Mouse (Mus musculus) brain, embryonic 18.5 days (tissue): Measurements from ENCODE around the gene Ercc2.

Experiments used
- DNase-seq: peaks from one replicate; pipeline ENCODE4 v3.0.0-alpha.2; 2012; ENCODE audit warnings: low read depth, low spot score

Ercc2 gene

GRCm38 (mm10) chr7:19359892-19360641 lies 21.7 kb upstream of the Ercc2 start:
- DNase-seq: no peak

GRCm38 (mm10) chr7:19360944-19361343 lies 20.9 kb upstream of the Ercc2 start:
- DNase-seq: peak; percentile 69

DNA sequence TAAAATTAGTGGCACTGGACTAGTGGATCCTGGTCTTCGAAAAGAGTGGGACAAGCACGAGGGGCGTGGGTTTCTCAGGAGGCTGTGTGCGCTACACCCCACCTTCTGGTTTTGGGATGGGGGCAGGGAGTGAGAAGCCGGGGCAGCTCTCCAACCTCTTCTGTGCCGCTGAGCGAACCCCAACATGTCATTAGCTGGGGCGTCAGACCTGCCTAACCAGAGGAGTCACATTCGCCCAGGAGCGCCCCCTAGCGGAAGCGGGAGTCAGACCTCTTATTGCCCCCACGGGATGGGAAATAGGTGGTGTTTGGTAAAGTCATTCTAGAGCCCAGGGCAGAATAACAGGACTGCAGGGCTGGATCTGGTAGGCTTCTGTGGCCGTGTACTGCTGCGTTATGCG lies 20.1 kb upstream of the Ercc2 start:
- DNase-seq: no peak

GRCm38 (mm10) chr7:19362276-19362675 lies 19.5 kb upstream of the Ercc2 start:
- DNase-seq: no peak

DNA sequence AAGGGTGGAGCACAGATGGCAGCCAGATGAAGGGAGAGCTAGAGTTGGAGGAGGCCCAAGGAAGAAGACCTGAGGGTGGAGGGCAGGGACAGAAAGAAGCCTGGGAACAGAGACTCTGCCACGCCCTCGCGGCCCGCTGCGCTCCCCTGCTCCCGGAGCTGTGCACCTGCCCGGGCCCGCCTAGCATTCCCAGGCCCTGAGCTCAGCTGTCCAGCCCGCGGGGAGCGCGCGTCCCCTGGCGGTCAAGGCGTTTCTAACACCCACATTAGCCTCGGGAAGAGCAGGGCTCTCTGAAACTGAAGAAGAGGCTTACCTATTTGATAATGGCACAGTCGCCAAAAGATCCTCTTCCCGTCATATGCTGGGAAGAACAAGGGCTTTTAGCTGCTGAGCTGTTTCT lies 17.9 kb upstream of the Ercc2 start:
- DNase-seq: no peak

GRCm38 (mm10) chr7:19365376-19365775 lies 16.4 kb upstream of the Ercc2 start:
- no peak for DNase-seq

- DNase-seq: no peak
These were observed 13.4 kb upstream of the Ercc2 start for GRCm38 (mm10) chr7:19368380-19368779.

DNA sequence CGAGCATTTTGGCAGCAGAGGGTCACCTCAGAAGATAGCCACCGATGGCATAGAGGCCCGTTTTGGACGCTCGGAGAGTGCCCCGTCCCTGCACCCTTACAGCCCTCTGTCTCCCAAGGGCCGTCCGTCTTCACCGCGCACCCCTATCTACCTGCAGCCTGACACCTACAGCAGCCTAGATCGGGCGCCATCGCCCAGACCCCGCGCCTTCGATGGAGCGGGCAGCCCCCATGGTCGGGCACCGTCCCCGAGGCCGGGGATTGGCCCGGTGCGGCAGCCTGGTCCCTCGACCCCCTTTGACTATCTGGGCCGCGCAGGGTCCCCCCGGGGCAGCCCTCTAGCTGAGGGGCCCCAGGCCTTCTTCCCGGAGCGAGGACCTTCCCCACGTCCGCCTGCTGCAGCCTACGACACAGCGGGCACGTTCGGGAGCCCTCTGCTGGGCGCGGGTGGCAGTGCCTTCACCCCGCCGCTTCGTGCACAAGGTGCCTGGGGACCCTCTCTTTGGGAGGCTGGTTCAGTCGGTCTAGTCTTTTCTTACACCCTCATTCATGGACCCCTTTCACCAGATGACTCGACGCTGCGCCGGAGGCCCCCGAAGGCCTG lies 11.9 kb upstream of the Ercc2 start:
- no peak for DNase-seq

- no peak for DNase-seq
These were observed 8.4 kb upstream of the Ercc2 start for GRCm38 (mm10) chr7:19373367-19373766.

- DNase-seq: no peak
These were observed 6.4 kb upstream of the Ercc2 start for GRCm38 (mm10) chr7:19375368-19375767.

DNA sequence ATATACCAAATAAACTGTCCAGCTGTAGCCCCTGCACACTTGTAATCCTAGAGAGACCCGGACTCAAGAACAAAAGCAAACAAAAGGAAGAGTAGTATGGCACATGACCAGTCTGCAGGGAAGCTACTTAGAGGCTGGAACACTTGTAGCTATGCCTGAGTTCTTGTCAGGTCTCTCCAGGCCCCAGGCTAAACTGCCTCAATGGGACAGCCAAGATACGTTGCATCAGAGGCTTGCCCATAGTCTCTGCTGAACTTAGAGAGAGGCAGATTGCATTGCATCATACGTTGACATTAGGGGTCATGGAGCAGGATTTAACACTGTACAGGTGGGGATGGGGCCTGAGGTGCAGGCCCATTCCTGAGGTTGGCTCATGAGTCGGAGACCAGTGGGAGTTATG lies 5.8 kb upstream of the Ercc2 start:
- DNase-seq: no peak

DNA sequence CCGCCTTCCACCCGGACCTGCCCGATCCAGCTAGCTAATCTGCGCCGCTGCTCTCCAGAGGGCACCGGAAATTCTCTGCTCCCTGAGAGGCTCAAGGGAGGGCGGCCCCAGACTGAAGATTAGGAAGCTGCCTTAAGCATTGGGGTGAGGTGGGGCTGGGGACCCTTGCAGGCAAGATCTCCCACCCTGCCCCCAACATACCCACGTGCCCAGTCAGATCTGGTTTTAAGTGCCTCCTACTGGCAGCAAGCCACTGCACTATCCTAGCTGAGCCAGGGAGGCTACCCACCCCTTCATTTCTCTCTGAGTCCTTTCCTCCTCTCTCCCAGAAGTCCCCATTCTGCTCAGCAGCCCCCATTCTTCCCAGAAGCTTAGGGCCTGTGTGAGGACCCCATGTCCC lies 3.8 kb upstream of the Ercc2 start:
- DNase-seq: no peak

- no peak for DNase-seq
These were observed 344 bp downstream of the Ercc2 start for GRCm38 (mm10) chr7:19382166-19382541.

- no peak for DNase-seq
These were observed 1.9 kb downstream of the Ercc2 start for GRCm38 (mm10) chr7:19383708-19384107.

GRCm38 (mm10) chr7:19388699-19389413 lies 7.0 kb downstream of the Ercc2 start:
- DNase-seq: no peak

DNA sequence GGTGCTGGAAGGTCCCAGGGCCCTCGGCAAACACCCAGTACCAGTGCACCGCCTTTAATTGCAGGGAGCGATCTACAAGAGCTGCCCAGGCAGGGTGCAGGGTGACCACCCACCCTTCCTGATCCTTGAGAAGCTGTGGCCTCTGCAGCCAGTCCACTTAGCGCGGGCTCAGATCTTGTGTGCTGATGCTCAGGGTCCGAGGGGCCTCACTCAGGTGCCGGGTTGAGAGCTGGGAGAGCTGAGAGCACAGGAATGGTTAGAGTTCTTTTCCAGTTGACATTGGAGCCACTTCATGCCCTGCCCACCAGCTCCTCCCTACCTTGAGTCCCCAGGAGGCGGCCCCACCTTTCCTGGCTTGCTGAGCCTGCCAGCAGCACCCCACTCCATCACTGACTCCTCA lies 12.7 kb downstream of the Ercc2 start:
- no peak for DNase-seq

- DNase-seq: no peak
These were observed 17.9 kb downstream of the Ercc2 start for GRCm38 (mm10) chr7:19399496-19400280.

DNA sequence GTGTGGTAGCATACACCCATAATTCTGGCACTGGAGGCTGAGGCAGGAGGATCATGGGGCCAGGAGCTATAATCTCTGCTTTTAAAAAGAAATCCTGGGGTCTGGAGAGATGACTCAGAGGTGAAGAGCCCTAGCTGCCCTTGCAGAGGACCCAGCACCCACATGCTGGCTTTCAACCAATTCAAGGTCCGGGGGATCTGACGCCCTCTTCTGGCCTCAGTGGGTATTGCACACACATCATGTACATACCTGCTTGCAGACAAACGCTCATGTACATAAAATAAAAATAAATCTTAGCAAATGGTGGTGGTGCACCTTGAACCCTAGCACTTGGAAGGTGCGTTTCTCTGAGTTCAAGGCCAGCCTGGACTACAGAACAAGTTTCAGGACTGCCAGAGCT lies 19.1 kb downstream of the Ercc2 start:
- no peak for DNase-seq

DNA sequence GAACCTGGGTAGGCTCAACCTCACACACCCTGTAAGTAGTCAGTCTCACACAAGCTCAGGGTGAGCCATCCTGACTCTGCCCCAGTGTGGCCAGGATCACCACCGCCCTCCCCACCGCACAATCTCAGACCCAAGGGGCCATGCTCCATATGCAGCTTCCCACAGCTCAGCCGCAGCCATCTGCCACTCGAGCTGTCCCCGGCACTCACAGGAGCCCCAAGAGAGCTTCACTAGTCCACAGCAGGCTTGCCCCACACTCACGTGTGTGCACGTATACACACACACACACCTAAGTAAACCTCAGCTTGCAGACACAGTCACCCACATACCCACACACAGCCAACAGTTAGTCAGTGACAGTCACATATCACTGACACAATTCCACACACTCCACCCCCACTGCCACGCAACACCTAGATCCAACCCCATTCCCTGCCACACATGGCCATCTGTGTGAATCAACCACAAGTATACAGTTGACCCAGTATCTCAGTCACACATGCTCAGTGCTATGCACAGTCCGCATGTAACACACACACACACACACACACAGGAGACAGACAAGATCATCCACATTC lies 20.8 kb downstream of the Ercc2 start:
- DNase-seq: no peak

DNA sequence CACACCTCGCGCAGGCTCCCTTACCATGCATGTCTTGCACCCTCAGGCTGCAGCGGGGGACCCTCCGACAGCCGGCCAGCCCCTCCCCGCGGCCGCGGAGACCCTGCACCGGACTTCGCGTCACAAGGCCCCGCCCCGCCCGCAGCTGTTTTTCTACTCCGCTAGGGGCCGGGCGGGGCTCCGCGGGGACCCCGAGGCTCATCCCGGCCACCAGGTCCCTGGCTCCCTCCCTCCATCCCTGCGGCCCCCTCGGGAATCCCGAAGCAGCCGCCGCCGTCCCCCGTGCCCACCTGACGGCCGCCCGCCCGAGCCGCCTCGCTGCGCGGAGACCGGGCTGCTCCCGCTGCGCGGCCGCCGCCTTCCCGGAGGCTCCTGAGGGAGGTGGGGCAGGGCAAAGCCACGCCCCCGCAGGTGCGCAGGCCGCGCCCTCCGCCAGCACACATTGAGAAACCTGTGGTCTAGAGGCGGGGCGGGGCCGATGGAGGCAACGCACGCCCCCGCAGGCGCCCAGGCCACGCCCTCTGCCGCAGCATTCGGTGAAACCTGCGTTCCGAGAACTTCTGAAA lies 22.0 kb downstream of the Ercc2 start, which contains the start of gene Klc3:
TSS of gene Klc3 (minus strand) at position 374 of the 566 bp plus-strand sequence.
- DNase-seq: no peak

DNA sequence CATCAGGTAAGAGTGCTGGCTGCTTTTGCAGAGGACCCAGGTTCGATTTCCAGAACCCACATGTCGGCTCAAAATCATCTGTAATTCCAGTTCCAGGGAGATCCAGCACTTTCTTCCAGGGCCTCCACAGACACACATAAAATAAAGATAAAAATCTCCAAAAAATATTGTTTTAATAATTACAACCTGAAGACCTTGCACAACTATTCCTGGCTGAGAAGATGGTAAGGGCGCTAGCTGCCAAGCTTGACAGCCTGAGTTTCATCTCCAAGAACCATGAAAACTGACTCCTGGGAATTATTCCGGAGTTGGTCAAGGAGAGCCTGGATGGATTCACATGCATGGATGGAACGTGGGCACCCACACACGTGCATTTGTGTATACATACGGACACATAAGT lies 22.7 kb downstream of the Ercc2 start, which contains the start of gene Ckm:
TSS of gene Ckm (plus strand) at position 301 of the 400 bp plus-strand sequence.
- no peak for DNase-seq
